Mouse (Mus musculus) lung, embryonic 16.5 days (tissue): ENCODE results near the gene Slx1b. TPM values are rescaled to one million over a fixed set of nuclear protein-coding genes. Genes with fewer than 3 reads are reported as not detected.
"Not testable (repeated sequence)": the region's sequence is repeated elsewhere in the genome, so short reads cannot be mapped to it uniquely, and the experiment has no call there.

Source experiments
- ATAC-seq: fragments of 200-750 bp; cut with Nextera tagmentation; 2 replicates; pipeline ENCODE4 v1.8.0; 2017; ENCODE audit warnings: low read depth, mild to moderate bottlenecking, moderate library complexity
- H3K27ac ChIP-seq: fragments of 300-500 bp; sonication (generic); 2 replicates; pipeline ENCODE4 v1.5.1; 2014; ENCODE audit warnings: mild to moderate bottlenecking, control low read depth, low read length
- H3K27me3 ChIP-seq: fragments of 300-500 bp; sonication (generic); 2 replicates; pipeline ENCODE4 v1.6.1; 2014; ENCODE audit warnings: low read depth, low read length, mixed read lengths; ENCODE audit not compliant: control insufficient read depth, insufficient read depth
- H3K36me3 ChIP-seq: fragments of 300-500 bp; sonication (generic); 2 replicates; pipeline ENCODE4 v1.6.1; 2014; ENCODE audit warnings: low read length; ENCODE audit not compliant: control insufficient read depth, insufficient read depth
- H3K4me1 ChIP-seq: fragments of 300-500 bp; sonication (generic); replicated peaks from 2 replicates; pipeline ENCODE4 v1.6.1; 2014; ENCODE audit warnings: low read length, mixed read lengths; ENCODE audit not compliant: control insufficient read depth, insufficient read depth
- H3K4me2 ChIP-seq: fragments of 300-500 bp; sonication (generic); 2 replicates; pipeline ENCODE4 v1.6.1; 2014; ENCODE audit warnings: low read depth, low read length, control low read depth
- H3K4me3 ChIP-seq: fragments of 300-500 bp; sonication (generic); 2 replicates; pipeline ENCODE4 v1.5.1; 2014; ENCODE audit warnings: mild to moderate bottlenecking, low read length, control low read depth
- H3K9ac ChIP-seq: fragments of 300-500 bp; sonication (generic); 2 replicates; pipeline ENCODE4 v1.6.1; 2014; ENCODE audit warnings: low read length, control low read depth
- H3K9me3 ChIP-seq: fragments of 300-500 bp; sonication (generic); 2 replicates; pipeline ENCODE4 v1.6.1; 2016; ENCODE audit warnings: low read length; ENCODE audit not compliant: control insufficient read depth
- WGBS: fragments of 180-500 bp; shearing (Covaris S2); extraction: QIAGEN DNeasy Blood & Tissue Kit; methylation state at CpG from one replicate; pipeline ENCODE4 v1.1.7; 2014; 5-methylcytosine and 5-hydroxymethylcytosine counted together
- polyA plus RNA-seq: library from polyadenylated mRNA; unstranded; fragments of >200 nt; fragmentation: Nextera tagmentation; extraction: Ambion mirVana; gene quantifications from 2 replicates; pipeline ENCODE4 v1.2.1, GENCODE M21; 2015

Gene Slx1b
- polyA plus RNA-seq, 1 experiment from 2014 or later = 11.9 TPM

DNA sequence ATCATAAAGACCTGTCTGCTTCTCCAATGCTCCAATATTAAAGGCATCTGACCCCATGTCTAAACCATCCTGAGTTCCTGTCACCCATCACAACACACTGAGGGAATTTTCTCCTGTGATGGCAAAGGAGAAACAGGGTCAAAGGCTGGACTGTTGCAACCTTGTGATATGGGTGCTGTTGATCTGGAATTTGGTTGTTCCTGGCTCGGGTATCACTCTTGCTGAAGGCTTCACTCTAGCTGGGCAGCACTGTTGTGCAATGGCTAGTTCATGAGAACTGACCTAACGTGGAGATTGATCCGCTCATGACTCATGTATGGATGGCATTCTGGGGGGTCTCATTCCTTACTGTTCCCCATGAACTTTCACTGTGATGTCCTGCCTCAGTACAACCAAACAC is 6.6 kb downstream of the Slx1b start:
- ATAC-seq = no peak
- Histone ChIP-seq H3K9ac (no peak overlapping the region), H3K27ac (no peak overlapping the region), H3K4me1 (peaks cover 5% of the 10 kb centered on the region; the same call in 1 of the 2 replicates), H3K27me3 (no peaks in the 10 kb centered on the region), H3K4me3 (no peak overlapping the region), H3K36me3 (peaks cover 11% of the 10 kb centered on the region; the same call in 1 of the 2 replicates), H3K4me2 (no peak overlapping the region), H3K9me3 (no peaks in the 10 kb centered on the region)
- 70% methylated on average over 3 of the region's 3 CpGs for WGBS

DNA sequence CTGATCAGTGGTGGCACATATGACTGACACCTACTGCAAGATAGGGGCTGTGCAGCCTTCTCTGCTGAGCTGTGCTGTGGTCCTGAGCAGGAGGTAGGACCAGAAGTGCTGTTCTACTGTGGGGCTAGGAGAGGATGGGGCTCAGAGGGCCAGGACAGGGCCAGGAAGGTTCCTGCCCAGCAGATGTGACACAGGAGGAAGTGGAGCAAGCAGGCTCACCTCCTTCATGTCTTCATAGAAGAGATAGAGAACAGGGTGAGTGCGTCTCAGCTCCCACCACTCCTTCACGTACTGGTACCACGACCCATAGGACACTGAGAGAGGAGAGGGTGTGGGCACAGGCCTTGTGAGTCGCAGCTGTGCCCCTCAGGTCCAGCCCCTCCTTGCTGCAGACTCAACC is 7.4 kb downstream of the Slx1b start:
- not testable (repeated sequence) for H3K9ac ChIP-seq, ATAC-seq, H3K27ac ChIP-seq, H3K9me3 ChIP-seq, H3K4me3 ChIP-seq, H3K4me1 ChIP-seq, H3K4me2 ChIP-seq, H3K27me3 ChIP-seq
- WGBS = 75% methylated on average over 4 of the region's 4 CpGs
- H3K36me3 ChIP-seq = peaks cover 11% of the 10 kb centered on the region; the same call in 1 of the 2 replicates

DNA sequence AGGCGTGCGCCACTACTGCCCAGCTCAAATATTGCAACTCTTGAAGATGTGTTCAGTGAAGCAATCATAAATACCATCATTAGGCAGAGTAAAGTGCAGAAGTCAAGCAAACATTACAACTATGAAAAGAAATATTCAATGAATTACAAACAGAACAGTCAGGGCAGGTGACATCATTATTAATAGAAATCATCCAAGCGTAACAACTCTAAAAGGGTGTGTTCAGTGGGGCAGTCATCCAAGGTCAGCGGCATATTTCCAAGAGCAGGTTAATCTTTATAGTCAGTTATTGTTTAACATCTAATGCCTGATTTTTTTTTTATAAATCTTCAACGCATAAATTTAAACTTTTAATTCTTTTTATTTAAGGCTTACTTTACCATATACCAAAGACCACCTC is 14.4 kb downstream of the Slx1b start:
- Histone ChIP-seq H3K4me1 (peaks cover 2% of the 10 kb centered on the region; the same call in 1 of the 2 replicates), H3K9ac (no peak overlapping the region), H3K4me2 (no peak overlapping the region), H3K36me3 (peaks cover 3% of the 10 kb centered on the region; the same call in 1 of the 2 replicates), H3K9me3 (no peaks in the 10 kb centered on the region), H3K27ac (no peak overlapping the region), H3K27me3 (no peaks in the 10 kb centered on the region), H3K4me3 (no peak overlapping the region)
- no peak for ATAC-seq
- 90% methylated on average over 5 of the region's 5 CpGs for WGBS

DNA sequence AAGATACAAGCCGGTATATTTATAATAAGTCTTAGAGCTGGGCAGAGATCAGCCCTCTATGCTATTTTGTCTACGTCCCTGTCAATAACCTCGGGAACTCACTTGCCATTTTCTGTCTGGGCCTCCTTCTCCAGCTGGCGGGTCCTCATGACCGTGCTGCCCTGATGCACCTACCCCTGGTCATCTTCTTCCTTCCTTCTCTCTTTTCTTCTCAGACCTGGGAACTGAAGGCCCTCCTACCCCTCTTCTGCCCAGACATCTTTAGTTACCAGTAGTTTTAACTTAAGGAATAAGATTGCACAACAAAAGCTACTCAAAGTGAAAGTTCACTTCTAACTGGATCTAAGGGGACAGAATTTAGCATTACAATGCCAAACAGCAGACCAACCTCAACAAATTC is 15.9 kb downstream of the Slx1b start:
- peaks cover 5% of the 10 kb centered on the region for H3K36me3 ChIP-seq
- no peak overlapping the region for H3K4me2 ChIP-seq
- H3K9me3 ChIP-seq = no peaks in the 10 kb centered on the region
- WGBS = 85% methylated on average over 5 of the region's 5 CpGs
- no peak overlapping the region for H3K9ac ChIP-seq
- ATAC-seq = no peak
- no peak overlapping the region for H3K4me3 ChIP-seq
- H3K27ac ChIP-seq = no peak overlapping the region
- peaks cover 5% of the 10 kb centered on the region; the same call in 1 of the 2 replicates for H3K4me1 ChIP-seq
- H3K27me3 ChIP-seq = no peaks in the 10 kb centered on the region

DNA sequence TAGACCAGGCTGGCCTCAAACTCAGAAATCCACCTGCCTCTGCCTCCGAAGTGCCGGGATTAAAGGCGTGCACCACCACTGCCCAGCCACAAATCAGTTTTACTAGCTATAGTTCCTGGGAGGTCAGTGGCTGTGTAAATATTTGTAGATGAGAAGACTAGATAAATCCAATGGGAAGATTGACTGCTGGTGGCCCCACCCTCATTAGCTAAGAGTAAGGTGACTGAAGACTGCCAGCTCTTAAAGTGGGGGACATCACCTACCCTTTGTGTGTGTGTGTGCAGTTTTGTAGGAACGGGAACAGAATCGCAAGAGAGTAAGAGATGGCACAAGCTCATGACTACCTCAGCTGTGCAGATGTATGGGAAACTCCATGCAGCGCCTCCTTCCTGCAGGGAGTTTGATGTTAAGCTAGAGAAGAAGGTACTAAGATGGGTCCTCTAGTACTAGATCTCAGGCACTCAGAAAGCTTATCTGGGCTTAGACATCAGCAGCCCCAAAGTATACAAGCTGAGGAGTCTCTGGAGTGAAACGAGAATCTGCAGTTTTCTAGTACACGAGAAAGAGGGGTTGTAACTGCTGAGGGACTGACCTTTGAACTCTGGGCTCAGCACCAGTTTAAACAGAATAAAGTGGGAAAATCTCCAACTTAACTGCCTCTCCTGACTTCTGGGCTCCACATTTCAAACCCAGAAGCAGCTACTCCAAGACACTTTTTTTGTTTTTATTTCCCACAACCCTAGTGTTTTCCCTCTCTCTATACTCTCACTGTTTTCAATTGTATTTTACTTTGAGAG is 16.8 kb downstream of the Slx1b start:
- no peak for ATAC-seq
- 45% methylated on average over 8 of the region's 8 CpGs for WGBS
- Histone ChIP-seq H3K27ac (no peak overlapping the region), H3K4me2 (no peak overlapping the region), H3K9me3 (no peaks in the 10 kb centered on the region), H3K9ac (no peak overlapping the region), H3K36me3 (peaks cover 5% of the 10 kb centered on the region), H3K4me3 (no peak overlapping the region), H3K27me3 (no peaks in the 10 kb centered on the region), H3K4me1 (peaks cover 5% of the 10 kb centered on the region; the same call in 1 of the 2 replicates)

DNA sequence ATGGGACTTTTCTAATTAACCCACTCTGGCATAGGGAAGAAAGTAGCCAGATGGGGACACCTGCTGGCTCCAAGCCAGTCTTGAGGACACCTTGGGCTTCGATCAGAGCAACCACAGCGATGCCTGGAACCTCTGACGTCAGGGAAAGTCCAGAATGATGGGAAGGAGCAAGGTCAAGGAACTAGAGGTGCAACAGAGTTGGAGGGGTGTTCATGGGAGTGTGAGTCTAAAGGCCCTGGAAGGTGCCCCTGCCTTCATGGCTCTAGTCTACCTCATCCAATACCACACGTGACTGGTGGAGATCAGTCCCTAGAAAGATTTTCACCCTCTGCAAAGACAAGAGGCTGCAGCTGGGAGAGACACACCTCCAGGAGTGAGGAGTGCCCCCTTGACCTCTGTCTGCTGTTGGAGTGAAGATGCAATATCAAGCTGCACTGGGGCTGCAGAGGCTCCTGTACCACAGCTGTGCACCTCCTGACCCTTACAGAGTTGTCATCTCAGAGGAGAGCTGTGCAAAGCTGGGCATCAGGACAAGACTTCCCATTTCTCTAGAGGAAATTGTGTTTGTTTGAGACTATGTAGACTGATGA is 18.9 kb downstream of the Slx1b start:
- peaks cover 5% of the 10 kb centered on the region for H3K36me3 ChIP-seq
- no peak overlapping the region for H3K9ac ChIP-seq
- no peak for ATAC-seq
- H3K27me3 ChIP-seq = no peaks in the 10 kb centered on the region
- H3K4me2 ChIP-seq = no peak overlapping the region; the same call in 1 of the 2 replicates
- H3K27ac ChIP-seq = peak overlapping the region; percentile 78
- H3K4me3 ChIP-seq = no peak overlapping the region
- 78% methylated on average over 4 of the region's 4 CpGs for WGBS
- H3K4me1 ChIP-seq = peaks cover 5% of the 10 kb centered on the region; the same call in 1 of the 2 replicates
- no peaks in the 10 kb centered on the region for H3K9me3 ChIP-seq

DNA sequence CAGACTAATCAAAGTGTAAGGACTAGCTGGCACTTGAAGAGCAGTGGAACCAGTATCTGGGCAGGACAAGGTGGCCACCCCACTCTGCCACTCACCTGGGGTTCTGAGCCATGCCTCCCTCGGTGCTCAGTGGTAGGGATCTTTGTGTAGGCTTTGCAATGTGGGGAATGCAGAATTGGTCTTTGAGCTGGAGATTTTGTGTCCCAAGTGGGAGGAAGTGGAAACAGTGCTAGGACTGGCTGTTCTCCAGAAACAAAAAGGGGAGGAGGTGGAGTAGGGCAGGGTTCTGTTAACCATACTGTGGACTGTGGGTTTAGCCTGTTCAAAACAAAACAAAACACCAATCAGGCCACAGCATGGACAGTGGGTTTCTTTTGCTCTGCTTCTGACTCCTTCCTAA is 19.4 kb downstream of the Slx1b start, which contains the start of gene Sult1a1:
TSS of gene Sult1a1 (minus strand) at position 226 of the 400 bp plus-strand sequence.
- no peaks in the 10 kb centered on the region for H3K9me3 ChIP-seq
- H3K27ac ChIP-seq = peak within 1 kb of the TSS; percentile 78
- H3K4me2 ChIP-seq = peak within 1 kb of the TSS; percentile 31
- ATAC-seq = peak; percentile 85
- H3K4me1 ChIP-seq = peaks cover 5% of the 10 kb centered on the region; the same call in 1 of the 2 replicates
- peak within 1 kb of the TSS; percentile 44 for H3K9ac ChIP-seq
- peaks cover 5% of the 10 kb centered on the region for H3K36me3 ChIP-seq
- H3K27me3 ChIP-seq = no peaks in the 10 kb centered on the region
- H3K4me3 ChIP-seq = peak within 1 kb of the TSS; percentile 11; the same call in 1 of the 2 replicates
- WGBS = 43% methylated on average over 1 of the region's 1 CpGs

DNA sequence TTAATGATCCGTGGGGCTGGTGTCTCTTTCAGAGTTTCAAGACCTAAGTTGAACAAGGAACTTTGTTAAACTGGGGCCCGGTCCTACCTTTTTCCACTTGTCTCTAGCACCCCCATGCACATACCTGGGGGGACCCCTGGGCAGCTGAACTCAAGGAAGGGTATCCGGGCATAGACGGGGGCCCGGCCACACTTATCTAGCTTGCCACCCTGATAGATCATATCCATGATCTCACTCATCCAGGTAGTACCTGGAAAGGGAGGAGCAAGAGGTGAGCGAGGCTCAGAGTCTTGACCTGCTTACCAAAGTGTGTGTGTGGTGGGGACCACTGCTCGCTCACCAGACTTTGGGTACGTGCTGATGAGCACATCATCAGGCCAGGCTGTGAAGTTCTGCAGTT is 20.5 kb downstream of the Slx1b start:
- H3K4me2 ChIP-seq = no peak overlapping the region
- no peak overlapping the region for H3K27ac ChIP-seq
- H3K4me3 ChIP-seq = no peak overlapping the region
- no peaks in the 10 kb centered on the region for H3K9me3 ChIP-seq
- no peaks in the 10 kb centered on the region for H3K27me3 ChIP-seq
- peaks cover 8% of the 10 kb centered on the region for H3K36me3 ChIP-seq
- WGBS = 94% methylated on average over 8 of the region's 8 CpGs
- ATAC-seq = no peak
- no peak overlapping the region for H3K9ac ChIP-seq
- H3K4me1 ChIP-seq = peaks cover 5% of the 10 kb centered on the region; the same call in 1 of the 2 replicates

DNA sequence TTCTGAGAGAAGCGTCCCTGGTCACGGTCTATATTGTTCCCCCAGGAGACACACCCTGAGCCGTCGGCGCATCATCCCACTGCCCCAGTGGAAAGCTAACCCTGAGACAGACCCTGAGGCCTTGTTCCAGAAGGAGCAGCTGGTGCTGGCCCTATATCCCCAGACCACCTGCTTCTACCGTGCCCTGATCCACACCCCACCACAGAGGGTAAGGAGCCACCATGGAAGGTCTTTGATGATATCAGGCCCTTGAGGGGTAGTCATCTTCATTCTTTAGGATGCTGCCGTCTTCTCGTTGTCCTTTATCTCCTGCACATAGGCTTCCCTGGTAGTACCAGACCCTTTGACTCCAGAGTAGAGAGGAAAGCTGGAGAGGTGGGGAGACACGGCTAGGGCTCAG is 23.5 kb downstream of the Slx1b start:
- Histone ChIP-seq H3K9ac (no peak overlapping the region), H3K4me2 (no peak overlapping the region), H3K4me3 (no peak overlapping the region), H3K27me3 (no peaks in the 10 kb centered on the region), H3K9me3 (no peaks in the 10 kb centered on the region), H3K36me3 (peaks cover 6% of the 10 kb centered on the region), H3K27ac (no peak overlapping the region), H3K4me1 (peaks cover 5% of the 10 kb centered on the region; the same call in 1 of the 2 replicates)
- 93% methylated on average over 9 of the region's 9 CpGs for WGBS
- ATAC-seq = no peak
